8 mouse cellular contexts compared by ENCODE assay signal in the genomic region with DNA sequence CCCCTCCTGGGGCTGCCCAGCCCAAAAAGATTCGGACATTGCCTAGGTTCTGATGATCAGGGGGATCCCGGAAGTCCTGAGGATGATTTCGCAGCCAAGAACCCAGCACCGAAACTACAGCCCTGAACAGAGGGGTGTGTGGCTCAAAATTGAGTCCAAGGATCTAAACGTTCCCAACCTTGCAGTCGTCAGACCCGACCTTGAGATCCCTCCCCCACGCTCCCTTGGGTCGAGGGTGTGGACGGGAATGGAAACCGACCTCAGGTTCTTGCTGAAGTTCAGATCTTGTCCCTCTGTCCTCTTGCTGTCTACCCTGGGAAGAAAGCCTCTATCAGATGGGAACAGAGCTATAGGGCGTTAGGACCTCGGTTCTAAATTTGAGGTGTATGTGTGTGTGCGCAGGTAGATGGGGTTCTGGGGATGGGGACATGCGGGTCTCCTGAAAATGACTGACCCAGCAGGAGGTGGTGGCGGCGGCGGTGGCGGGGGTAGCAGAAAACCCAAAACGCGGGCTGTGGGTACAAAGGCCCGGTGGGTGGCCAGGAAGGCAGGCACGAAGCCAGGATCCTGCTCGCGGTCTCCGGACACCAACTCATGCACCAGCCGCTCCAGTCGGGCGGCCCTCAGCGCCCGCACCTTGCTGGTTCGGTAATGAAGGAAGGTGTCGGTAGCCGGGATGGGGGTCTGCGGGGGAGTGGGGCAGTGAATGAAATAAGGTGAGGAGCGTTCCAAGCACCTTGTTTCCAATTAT. TPM values are rescaled to one million over a fixed set of nuclear protein-coding genes. Genes with fewer than 3 reads are reported as not detected.
A peak's percentile ranks its signal among the peaks of the same experiment; 100 is the strongest.
DNase-seq lines count a peak whose midpoint lies in the region; ATAC-seq and TF ChIP-seq lines count a peak whose summit lies in the region.

No protein-coding gene starts in this region.

- no peak for ATAC-seq in lung, embryonic 14.5 days (ENCODE audit: insufficient read depth)
- ATAC-seq in embryonic facial prominence, embryonic 13.5 days (ENCODE audit: insufficient number of reproducible peaks, insufficient read depth, low FRiP score, low TSS enrichment, low read depth) = no peak
- ATAC-seq in kidney, embryonic 15.5 days (replicated peaks; ENCODE audit: low FRiP score) = no peak
- no peak for ATAC-seq in stomach, embryonic 14.5 days (ENCODE audit: insufficient number of reproducible peaks, insufficient read depth, low FRiP score, low read depth)

- peak overlapping the region; percentile 81 for H3K4me2 ChIP-seq in lung, embryonic 14.5 days
- H3K4me2 ChIP-seq in embryonic facial prominence, embryonic 13.5 days = peak overlapping the region; percentile 60
- H3K4me2 ChIP-seq in kidney, embryonic 15.5 days = peak overlapping the region; percentile 92
- peak overlapping the region; percentile 72 for H3K4me2 ChIP-seq in stomach, embryonic 14.5 days (replicated peaks; ENCODE audit: low read depth, low read length)

- TF ChIP-seq CTCF in lung, embryonic 14.5 days (IDR thresholded peaks at IDR 0.05; ENCODE audit: low read depth) = no peak

- H3K36me3 ChIP-seq in lung, embryonic 14.5 days (ENCODE audit: insufficient read depth) = no peaks in the 10 kb centered on the region
- no peaks in the 10 kb centered on the region for H3K36me3 ChIP-seq in embryonic facial prominence, embryonic 13.5 days
- no peaks in the 10 kb centered on the region for H3K36me3 ChIP-seq in kidney, embryonic 15.5 days
- no peaks in the 10 kb centered on the region for H3K36me3 ChIP-seq in stomach, embryonic 14.5 days (ENCODE audit: control insufficient read depth, insufficient read depth, low read length)

- no peaks in the 10 kb centered on the region for H3K9me3 ChIP-seq in lung, embryonic 14.5 days (ENCODE audit: low read depth, low read length)
- no peaks in the 10 kb centered on the region for H3K9me3 ChIP-seq in embryonic facial prominence, embryonic 13.5 days
- no peaks in the 10 kb centered on the region for H3K9me3 ChIP-seq in kidney, embryonic 15.5 days (replicated peaks)
- no peaks in the 10 kb centered on the region for H3K9me3 ChIP-seq in stomach, embryonic 14.5 days (ENCODE audit: control insufficient read depth, low read depth, low read length)

- H3K27ac ChIP-seq in lung, embryonic 14.5 days (ENCODE audit: low read depth) = no peak overlapping the region
- H3K27ac ChIP-seq in embryonic facial prominence, embryonic 13.5 days = no peak overlapping the region
- 0 out of 2 replicates have a peak overlapping the region, but pooled peaks have one; percentile 18 for H3K27ac ChIP-seq in kidney, embryonic 15.5 days
- no peak overlapping the region for H3K27ac ChIP-seq in stomach, embryonic 14.5 days (ENCODE audit: low read length)

- 9% methylated on average over 36 of the region's 36 CpGs for WGBS in lung, embryonic 14.5 days
- 9% methylated on average over 36 of the region's 36 CpGs for WGBS in embryonic facial prominence, embryonic 13.5 days
- 9% methylated on average over 36 of the region's 36 CpGs for WGBS in kidney, embryonic 15.5 days
- WGBS in stomach, embryonic 14.5 days = 8% methylated on average over 36 of the region's 36 CpGs

- H3K27me3 ChIP-seq in lung, embryonic 14.5 days (ENCODE audit: insufficient read depth, low read length) = peaks cover 71% of the 10 kb centered on the region
- H3K27me3 ChIP-seq in embryonic facial prominence, embryonic 13.5 days = peaks cover 85% of the 10 kb centered on the region
- peaks cover 64% of the 10 kb centered on the region for H3K27me3 ChIP-seq in kidney, embryonic 15.5 days
- peaks cover 44% of the 10 kb centered on the region for H3K27me3 ChIP-seq in stomach, embryonic 14.5 days (ENCODE audit: control insufficient read depth, insufficient read depth, low read length)

- H3K9ac ChIP-seq in lung, embryonic 14.5 days = no peak overlapping the region
- H3K9ac ChIP-seq in embryonic facial prominence, embryonic 13.5 days = no peak overlapping the region
- no peak overlapping the region; the same call in 1 of the 2 replicates for H3K9ac ChIP-seq in kidney, embryonic 15.5 days
- H3K9ac ChIP-seq in stomach, embryonic 14.5 days (replicated peaks; ENCODE audit: low read depth, low read length) = no peak overlapping the region

- peaks cover 6% of the 10 kb centered on the region; the same call in 1 of the 2 replicates for H3K4me1 ChIP-seq in lung, embryonic 14.5 days (ENCODE audit: insufficient read depth)
- peaks cover 22% of the 10 kb centered on the region for H3K4me1 ChIP-seq in embryonic facial prominence, embryonic 13.5 days
- peaks cover 32% of the 10 kb centered on the region for H3K4me1 ChIP-seq in kidney, embryonic 15.5 days
- peaks cover 12% of the 10 kb centered on the region; the same call in 1 of the 2 replicates for H3K4me1 ChIP-seq in stomach, embryonic 14.5 days (ENCODE audit: control insufficient read depth, insufficient read depth, low read length)

- peak overlapping the region; percentile 50 for H3K4me3 ChIP-seq in lung, embryonic 14.5 days (ENCODE audit: low read depth, low read length)
- peak overlapping the region; percentile 39 for H3K4me3 ChIP-seq in embryonic facial prominence, embryonic 13.5 days
- peak overlapping the region; percentile 61 for H3K4me3 ChIP-seq in kidney, embryonic 15.5 days (replicated peaks)
- peak overlapping the region; percentile 45 for H3K4me3 ChIP-seq in stomach, embryonic 14.5 days (ENCODE audit: low read depth, low read length)

- no peak for DNase-seq in lung, embryonic 14.5 days
- no peak for DNase-seq in lung, postnatal 25 days (ENCODE audit: low spot score)
- no peak for DNase-seq in ovary, adult 18-20 months (ENCODE audit: low spot score)
- no peak for DNase-seq in right cerebral cortex, adult 18-20 months
- no peak for DNase-seq in lung, adult 18-20 months

RNA-seq across cellular contexts. Expression of a gene that starts 1.5 kb away (rescaled TPM):
- 3.8 and 5.5 TPM in 2 replicates for polyA plus RNA-seq in lung, embryonic 14.5 days (2014; fragmentation: Nextera tagmentation; extraction: Ambion mirVana)
- polyA plus RNA-seq in embryonic facial prominence, embryonic 13.5 days (2015; fragmentation: Nextera tagmentation; extraction: Ambion mirVana) = 0.59 and 0.94 TPM in 2 replicates
- 23.7 and 24.5 TPM in 2 replicates for polyA plus RNA-seq in kidney, embryonic 15.5 days (2015; fragmentation: Nextera tagmentation; extraction: Ambion mirVana)
- 4.9 and 5.5 TPM in 2 replicates for polyA plus RNA-seq in stomach, embryonic 14.5 days (2014; fragmentation: Nextera tagmentation; extraction: Ambion mirVana)

RNA-seq across cellular contexts. Expression of a gene that starts 14.7 kb away (rescaled TPM):
- polyA plus RNA-seq in lung, embryonic 14.5 days (2014; fragmentation: Nextera tagmentation; extraction: Ambion mirVana) = 1.4 and 1.5 TPM in 2 replicates
- polyA plus RNA-seq in embryonic facial prominence, embryonic 13.5 days (2015; fragmentation: Nextera tagmentation; extraction: Ambion mirVana) = 1.2 and 1.8 TPM in 2 replicates
- 1.6 TPM in 2 replicates for polyA plus RNA-seq in kidney, embryonic 15.5 days (2015; fragmentation: Nextera tagmentation; extraction: Ambion mirVana)
- 0.63 and 0.72 TPM in 2 replicates for polyA plus RNA-seq in stomach, embryonic 14.5 days (2014; fragmentation: Nextera tagmentation; extraction: Ambion mirVana)

RNA-seq across cellular contexts. Expression of a gene that starts 14.8 kb away (rescaled TPM):
- polyA plus RNA-seq in lung, embryonic 14.5 days (2014; fragmentation: Nextera tagmentation; extraction: Ambion mirVana) = 94.4 and 107 TPM in 2 replicates
- polyA plus RNA-seq in embryonic facial prominence, embryonic 13.5 days (2015; fragmentation: Nextera tagmentation; extraction: Ambion mirVana) = 120 and 125 TPM in 2 replicates
- 137 and 140 TPM in 2 replicates for polyA plus RNA-seq in kidney, embryonic 15.5 days (2015; fragmentation: Nextera tagmentation; extraction: Ambion mirVana)
- 82.8 and 91.0 TPM in 2 replicates for polyA plus RNA-seq in stomach, embryonic 14.5 days (2014; fragmentation: Nextera tagmentation; extraction: Ambion mirVana)

RNA-seq across cellular contexts. Expression of a gene that starts 24.5 kb away (rescaled TPM):
- polyA plus RNA-seq in lung, embryonic 14.5 days (2014; fragmentation: Nextera tagmentation; extraction: Ambion mirVana) = 5.3 and 6.4 TPM in 2 replicates
- 8.5 and 9.3 TPM in 2 replicates for polyA plus RNA-seq in embryonic facial prominence, embryonic 13.5 days (2015; fragmentation: Nextera tagmentation; extraction: Ambion mirVana)
- polyA plus RNA-seq in kidney, embryonic 15.5 days (2015; fragmentation: Nextera tagmentation; extraction: Ambion mirVana) = 12.1 and 15.2 TPM in 2 replicates
- 6.4 and 6.7 TPM in 2 replicates for polyA plus RNA-seq in stomach, embryonic 14.5 days (2014; fragmentation: Nextera tagmentation; extraction: Ambion mirVana)

RNA-seq across cellular contexts. Expression of a gene that starts 32.2 kb away (rescaled TPM):
- polyA plus RNA-seq in lung, embryonic 14.5 days (2014; fragmentation: Nextera tagmentation; extraction: Ambion mirVana) = 10.2 and 12.2 TPM in 2 replicates
- polyA plus RNA-seq in embryonic facial prominence, embryonic 13.5 days (2015; fragmentation: Nextera tagmentation; extraction: Ambion mirVana) = 5.2 and 7.3 TPM in 2 replicates
- polyA plus RNA-seq in kidney, embryonic 15.5 days (2015; fragmentation: Nextera tagmentation; extraction: Ambion mirVana) = 7.9 and 12.6 TPM in 2 replicates
- 8.9 and 10.4 TPM in 2 replicates for polyA plus RNA-seq in stomach, embryonic 14.5 days (2014; fragmentation: Nextera tagmentation; extraction: Ambion mirVana)
